1 mouse cellular context compared by ENCODE assay signal in the genomic region with DNA sequence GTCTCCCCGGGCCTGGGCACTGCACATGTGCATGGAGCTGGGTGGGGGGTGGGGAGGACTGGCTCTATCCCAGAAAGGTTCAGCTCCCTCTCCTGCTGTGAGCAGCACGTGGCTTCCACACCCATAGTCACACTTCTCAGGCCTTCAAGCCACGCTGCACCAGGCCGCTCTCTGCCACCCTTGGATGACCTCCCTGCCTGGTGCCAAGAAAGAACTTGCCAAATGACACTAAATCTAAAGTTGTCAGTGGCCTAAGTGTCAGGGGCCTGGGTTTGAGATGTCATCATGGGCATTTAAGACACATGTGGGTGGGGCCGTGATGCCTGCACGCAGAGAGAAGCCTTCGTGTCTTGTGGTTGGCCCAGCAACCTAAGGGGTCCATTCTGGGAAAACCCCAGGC.
TF ChIP-seq lines count a peak whose summit lies in the region.

No protein-coding gene starts in this region.

TF ChIP-seq in CH12.LX, 34 proteins besides CTCF, POLR2A, EP300 and RAD21 (continued from another document):
- TF ChIP-seq ZKSCAN1 (IDR thresholded peaks at IDR 0.05; ENCODE audit: borderline replicate concordance, low read depth, low read length) = no peak
- TF ChIP-seq MEF2A (IDR thresholded peaks at IDR 0.05; ENCODE audit: borderline replicate concordance, low read depth, low read length) = no peak
- no peak for TF ChIP-seq KAT2A (IDR thresholded peaks at IDR 0.05; ENCODE audit: insufficient replicate concordance, low read length)
- TF ChIP-seq MAX (IDR thresholded peaks at IDR 0.05; ENCODE audit: low read length) = peak; percentile 78
- no peak for TF ChIP-seq MAFK (IDR thresholded peaks at IDR 0.05; ENCODE audit: insufficient replicate concordance, low read length)
- no peak for TF ChIP-seq E2F4 (IDR thresholded peaks at IDR 0.05; ENCODE audit: insufficient replicate concordance, low read depth, low read length)
- no peak for TF ChIP-seq USF2 (conservative IDR thresholded peaks at IDR 0.05; ENCODE audit: low read depth, low read length)
- peak; percentile 46; the same call in 1 of the 2 replicates for TF ChIP-seq MYC (IDR thresholded peaks at IDR 0.05; ENCODE audit: low read depth, low read length)
- no peak for TF ChIP-seq CHD1 (IDR thresholded peaks at IDR 0.05; ENCODE audit: low read depth, low read length)
- TF ChIP-seq ELF1 (IDR thresholded peaks at IDR 0.05; ENCODE audit: low read depth, low read length) = no peak
- TF ChIP-seq BHLHE40 (IDR thresholded peaks at IDR 0.05; ENCODE audit: low read depth, low read length) = peak; percentile 64; the same call in 1 of the 2 replicates
- no peak for TF ChIP-seq JUND (conservative IDR thresholded peaks at IDR 0.05; ENCODE audit: low read depth, low read length)
- no peak for TF ChIP-seq UBTF (IDR thresholded peaks at IDR 0.05; ENCODE audit: low read depth, low read length)
- TF ChIP-seq SMC3 (IDR thresholded peaks at IDR 0.05; ENCODE audit: low read depth, low read length) = no peak
- no peak for TF ChIP-seq NELFE (IDR thresholded peaks at IDR 0.05; ENCODE audit: low read depth, low read length)
- no peak for TF ChIP-seq GABPA (IDR thresholded peaks at IDR 0.05; ENCODE audit: insufficient replicate concordance, low read depth, low read length)
- TF ChIP-seq CHD2 (IDR thresholded peaks at IDR 0.05; ENCODE audit: low read length) = no peak
- TF ChIP-seq IRF4 (IDR thresholded peaks at IDR 0.05; ENCODE audit: low read depth, low read length) = no peak
- no peak for TF ChIP-seq USF1 (IDR thresholded peaks at IDR 0.05; ENCODE audit: low read depth, low read length)
- TF ChIP-seq TCF12 (IDR thresholded peaks at IDR 0.05; ENCODE audit: low read depth, low read length) = no peak
